Mouse (Mus musculus): ENCODE data around the gene Snx18. TPM values are rescaled to one million over a fixed set of nuclear protein-coding genes. Genes with fewer than 3 reads are reported as not detected.
A peak's percentile ranks its signal among the peaks of the same experiment; 100 is the strongest.

Snx18 gene
- polyA plus RNA-seq, 1 experiment from 2014 or later, result 18.7 TPM

DNA sequence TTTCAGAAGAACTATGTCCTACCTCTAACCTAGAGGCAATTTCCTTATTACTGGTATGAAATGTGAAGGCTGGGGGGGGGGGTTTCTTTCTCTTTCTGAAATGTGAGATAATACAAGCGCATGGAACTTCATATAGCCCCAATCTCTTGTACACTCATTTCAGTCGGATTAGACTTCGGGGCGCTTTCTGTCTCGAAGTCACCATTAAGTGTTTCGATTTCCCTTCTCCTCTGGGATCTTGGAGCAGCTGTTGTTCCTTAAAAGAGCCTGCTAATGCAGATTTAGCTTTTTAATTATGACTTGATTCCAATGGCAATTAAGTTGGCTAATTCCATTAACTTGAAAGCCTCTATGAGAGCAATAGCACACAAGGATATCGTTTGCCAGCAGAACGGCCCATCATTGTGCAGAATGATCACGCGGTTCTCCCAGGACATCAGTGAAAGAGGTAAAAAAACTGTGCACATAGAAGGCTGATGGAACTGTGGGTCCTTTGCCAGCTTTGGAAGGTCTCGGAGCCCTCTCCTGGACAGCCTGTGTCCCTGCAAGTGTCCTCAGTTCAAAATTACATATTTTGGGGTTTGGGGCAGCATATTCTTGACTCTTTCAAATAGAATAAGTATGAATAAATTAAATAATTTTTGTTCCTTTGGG is 22.7 kb upstream of the Snx18 start:
- Histone ChIP-seq H3K36me3 (ENCODE audit: control insufficient read depth, insufficient read depth, low read length) (no peaks in the 10 kb centered on the region), H3K4me2 (ENCODE audit: low read depth, low read length, severe bottlenecking) (no peak overlapping the region), H3K4me3 (ENCODE audit: low read depth, low read length) (no peak overlapping the region), H3K27ac (ENCODE audit: low read depth, low read length) (no peak overlapping the region), H3K27me3 (ENCODE audit: control insufficient read depth, insufficient read depth, low read length) (no peaks in the 10 kb centered on the region), H3K4me1 (replicated peaks; ENCODE audit: control insufficient read depth, insufficient read depth, low read length) (no peaks in the 10 kb centered on the region), H3K9ac (ENCODE audit: low read length) (no peak overlapping the region), H3K9me3 (ENCODE audit: control insufficient read depth, low read length) (no peaks in the 10 kb centered on the region)
- WGBS, result 71% methylated on average over 11 of the region's 11 CpGs
- ATAC-seq (replicated peaks; ENCODE audit: low FRiP score) (no peak; the same call in 1 of the 2 replicates), DNase-seq (ENCODE audit: low spot score) (no peak)

DNA sequence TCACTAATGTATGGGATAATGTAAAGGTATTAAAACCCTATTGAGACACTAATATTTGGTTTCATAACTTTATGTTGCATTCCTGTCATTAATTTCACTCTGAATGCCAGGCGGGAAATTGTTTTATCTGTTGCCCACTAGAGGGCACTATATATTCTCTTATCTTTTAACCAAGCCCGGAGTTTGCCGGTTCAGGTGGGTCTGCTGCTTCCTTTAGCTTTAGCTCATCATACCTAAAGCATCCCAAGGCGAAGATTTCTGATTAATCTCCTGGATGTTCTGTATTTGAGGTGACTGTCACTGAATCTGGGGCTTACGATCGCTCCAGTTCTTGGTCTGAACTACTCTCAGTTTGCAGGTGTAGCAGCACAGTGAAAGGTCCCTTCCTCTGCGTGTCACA is 20.6 kb upstream of the Snx18 start:
- 0 out of 2 replicates have a peak, but pooled peaks have one; percentile 13 for ATAC-seq (replicated peaks; ENCODE audit: low FRiP score)
- Histone ChIP-seq H3K27ac (ENCODE audit: low read depth, low read length) (no peak overlapping the region), H3K27me3 (ENCODE audit: control insufficient read depth, insufficient read depth, low read length) (no peaks in the 10 kb centered on the region), H3K36me3 (ENCODE audit: control insufficient read depth, insufficient read depth, low read length) (no peaks in the 10 kb centered on the region), H3K4me1 (replicated peaks; ENCODE audit: control insufficient read depth, insufficient read depth, low read length) (no peaks in the 10 kb centered on the region), H3K4me3 (ENCODE audit: low read depth, low read length) (no peak overlapping the region), H3K4me2 (ENCODE audit: low read depth, low read length, severe bottlenecking) (no peak overlapping the region), H3K9ac (ENCODE audit: low read length) (no peak overlapping the region), H3K9me3 (ENCODE audit: control insufficient read depth, low read length) (no peaks in the 10 kb centered on the region)
- DNase-seq (ENCODE audit: low spot score), result no peak
- 35% methylated on average over 7 of the region's 7 CpGs for WGBS

DNA sequence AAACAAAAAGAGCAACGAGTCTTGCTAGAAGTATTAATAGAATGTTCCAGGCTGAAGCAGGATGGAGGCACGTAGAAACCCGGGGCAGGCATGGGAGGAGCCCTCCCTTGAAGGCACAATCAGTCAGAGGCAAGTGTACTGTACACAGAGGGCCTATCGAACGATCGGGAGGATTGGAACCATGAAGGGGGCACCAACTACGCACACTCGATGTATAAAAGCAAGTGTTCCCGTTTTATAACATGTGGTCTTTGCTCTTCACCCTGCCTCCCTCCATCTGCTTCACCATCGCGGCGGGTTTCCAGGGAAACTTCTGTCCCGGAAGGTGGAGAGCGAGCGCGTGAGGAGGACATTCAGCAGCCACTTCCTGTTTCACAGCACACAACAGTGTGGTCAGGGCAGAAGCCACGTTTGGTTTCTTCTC is 17.4 kb upstream of the Snx18 start:
- Histone ChIP-seq H3K36me3 (ENCODE audit: control insufficient read depth, insufficient read depth, low read length) (no peaks in the 10 kb centered on the region), H3K9ac (ENCODE audit: low read length) (no peak overlapping the region), H3K4me2 (ENCODE audit: low read depth, low read length, severe bottlenecking) (no peak overlapping the region)

DNA sequence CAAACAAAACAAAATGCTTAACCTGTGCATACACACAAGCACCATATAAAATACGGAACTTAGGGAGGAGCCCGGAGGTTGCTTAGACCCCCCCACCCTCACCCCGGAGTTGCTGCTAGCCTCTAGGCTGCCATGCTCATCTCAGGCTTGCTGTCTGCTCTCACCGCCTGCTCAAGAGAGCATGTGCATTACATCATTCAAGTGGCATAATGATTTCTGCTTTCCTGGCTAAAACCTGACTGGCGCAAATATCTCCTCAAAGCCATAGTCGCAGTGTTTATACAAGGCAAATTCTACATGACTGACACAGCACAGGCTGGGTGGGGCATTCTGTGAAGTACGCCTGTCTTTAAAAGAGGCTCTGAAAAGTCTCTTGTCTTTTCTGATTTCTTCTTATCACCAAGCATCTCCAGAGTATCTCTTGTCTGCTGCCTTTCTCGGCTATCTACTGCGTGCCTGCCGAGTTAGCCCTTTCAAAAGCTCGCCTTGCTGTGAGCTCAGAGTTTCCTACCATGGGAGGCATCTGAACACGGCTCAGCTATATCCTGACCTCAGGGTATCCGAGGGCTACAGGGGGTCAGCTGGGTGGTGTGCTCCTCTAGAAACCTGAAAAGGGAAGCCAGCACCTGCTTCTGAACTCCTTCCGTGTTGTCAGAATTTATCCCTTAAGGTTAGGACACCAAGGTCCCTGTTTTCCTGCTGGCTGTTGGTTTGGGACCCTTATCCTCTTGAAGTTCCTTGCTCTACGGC is 16.5 kb upstream of the Snx18 start:
- no peaks in the 10 kb centered on the region for H3K9me3 ChIP-seq (ENCODE audit: control insufficient read depth, low read length)
- no peak overlapping the region for H3K4me3 ChIP-seq (ENCODE audit: low read depth, low read length)
- no peaks in the 10 kb centered on the region for H3K27me3 ChIP-seq (ENCODE audit: control insufficient read depth, insufficient read depth, low read length)
- H3K27ac ChIP-seq (ENCODE audit: low read depth, low read length), result no peak overlapping the region
- H3K4me2 ChIP-seq (ENCODE audit: low read depth, low read length, severe bottlenecking), result no peak overlapping the region
- H3K9ac ChIP-seq (ENCODE audit: low read length), result no peak overlapping the region
- no peaks in the 10 kb centered on the region for H3K4me1 ChIP-seq (replicated peaks; ENCODE audit: control insufficient read depth, insufficient read depth, low read length)
- no peak for DNase-seq (ENCODE audit: low spot score)
- ATAC-seq (replicated peaks; ENCODE audit: low FRiP score), result no peak
- 84% methylated on average over 15 of the region's 15 CpGs for WGBS
- no peaks in the 10 kb centered on the region for H3K36me3 ChIP-seq (ENCODE audit: control insufficient read depth, insufficient read depth, low read length)

More for the DNA sequence above, 17.4 kb upstream of the Snx18 start:
- Histone ChIP-seq H3K4me3 (ENCODE audit: low read depth, low read length) (no peak overlapping the region), H3K27ac (ENCODE audit: low read depth, low read length) (no peak overlapping the region), H3K27me3 (ENCODE audit: control insufficient read depth, insufficient read depth, low read length) (no peaks in the 10 kb centered on the region), H3K4me1 (replicated peaks; ENCODE audit: control insufficient read depth, insufficient read depth, low read length) (no peaks in the 10 kb centered on the region), H3K9me3 (ENCODE audit: control insufficient read depth, low read length) (no peaks in the 10 kb centered on the region)
- ATAC-seq (replicated peaks; ENCODE audit: low FRiP score) (no peak), DNase-seq (ENCODE audit: low spot score) (no peak)
- 82% methylated on average over 17 of the region's 17 CpGs for WGBS

DNA sequence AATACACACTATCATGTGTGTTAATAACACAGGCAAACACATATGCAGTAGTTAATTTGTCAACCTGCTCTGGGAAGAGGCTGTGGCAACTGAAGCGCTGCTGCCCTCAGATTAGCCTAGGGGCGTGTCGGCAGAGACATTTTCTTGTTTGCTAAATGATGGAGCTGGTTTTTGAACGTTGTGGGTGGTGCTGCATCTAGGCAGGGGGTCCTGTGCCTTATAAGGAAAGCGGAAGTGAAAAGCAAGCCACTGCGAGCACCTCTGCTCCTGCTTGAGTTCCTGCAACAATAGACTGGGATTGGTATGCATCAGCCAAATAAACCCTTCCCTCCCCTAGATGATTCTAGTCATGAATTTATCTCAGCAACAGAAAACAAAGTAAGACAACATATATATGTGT is 14.1 kb upstream of the Snx18 start:
- ATAC-seq (replicated peaks; ENCODE audit: low FRiP score), result no peak
- Histone ChIP-seq H3K9ac (ENCODE audit: low read length) (no peak overlapping the region), H3K9me3 (ENCODE audit: control insufficient read depth, low read length) (no peaks in the 10 kb centered on the region), H3K27me3 (ENCODE audit: control insufficient read depth, insufficient read depth, low read length) (no peaks in the 10 kb centered on the region), H3K4me2 (ENCODE audit: low read depth, low read length, severe bottlenecking) (no peak overlapping the region), H3K4me3 (ENCODE audit: low read depth, low read length) (no peak overlapping the region), H3K36me3 (ENCODE audit: control insufficient read depth, insufficient read depth, low read length) (no peaks in the 10 kb centered on the region), H3K27ac (ENCODE audit: low read depth, low read length) (no peak overlapping the region), H3K4me1 (replicated peaks; ENCODE audit: control insufficient read depth, insufficient read depth, low read length) (no peaks in the 10 kb centered on the region)
- no peak for DNase-seq (ENCODE audit: low spot score)
- 61% methylated on average over 6 of the region's 6 CpGs for WGBS

DNA sequence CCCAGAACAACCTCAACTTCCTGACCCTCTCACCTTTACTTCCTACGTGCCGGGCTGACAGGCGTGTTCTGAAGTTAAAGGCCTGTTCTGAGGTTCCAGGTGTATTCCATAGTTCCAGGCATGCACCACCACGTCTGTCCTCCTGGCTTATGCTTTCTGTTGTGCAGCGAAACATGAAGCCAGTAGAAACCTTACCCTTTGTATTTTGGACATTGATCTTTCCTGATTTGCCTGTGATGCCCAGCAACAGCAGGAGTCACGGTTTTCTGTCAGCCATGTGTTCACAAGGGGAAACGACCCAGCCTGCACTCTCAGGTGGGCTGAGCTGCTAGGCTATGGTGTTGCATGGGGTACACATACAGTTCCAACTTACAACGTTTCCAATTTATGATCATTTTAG is 9.2 kb upstream of the Snx18 start:
- 85% methylated on average over 8 of the region's 8 CpGs for WGBS
- Histone ChIP-seq H3K4me3 (ENCODE audit: low read depth, low read length) (no peak overlapping the region), H3K9ac (ENCODE audit: low read length) (no peak overlapping the region), H3K36me3 (ENCODE audit: control insufficient read depth, insufficient read depth, low read length) (no peaks in the 10 kb centered on the region), H3K4me2 (ENCODE audit: low read depth, low read length, severe bottlenecking) (no peak overlapping the region), H3K27ac (ENCODE audit: low read depth, low read length) (no peak overlapping the region), H3K4me1 (replicated peaks; ENCODE audit: control insufficient read depth, insufficient read depth, low read length) (no peaks in the 10 kb centered on the region), H3K27me3 (ENCODE audit: control insufficient read depth, insufficient read depth, low read length) (no peaks in the 10 kb centered on the region), H3K9me3 (ENCODE audit: control insufficient read depth, low read length) (no peaks in the 10 kb centered on the region)
- DNase-seq (ENCODE audit: low spot score) (no peak), ATAC-seq (replicated peaks; ENCODE audit: low FRiP score) (no peak)

DNA sequence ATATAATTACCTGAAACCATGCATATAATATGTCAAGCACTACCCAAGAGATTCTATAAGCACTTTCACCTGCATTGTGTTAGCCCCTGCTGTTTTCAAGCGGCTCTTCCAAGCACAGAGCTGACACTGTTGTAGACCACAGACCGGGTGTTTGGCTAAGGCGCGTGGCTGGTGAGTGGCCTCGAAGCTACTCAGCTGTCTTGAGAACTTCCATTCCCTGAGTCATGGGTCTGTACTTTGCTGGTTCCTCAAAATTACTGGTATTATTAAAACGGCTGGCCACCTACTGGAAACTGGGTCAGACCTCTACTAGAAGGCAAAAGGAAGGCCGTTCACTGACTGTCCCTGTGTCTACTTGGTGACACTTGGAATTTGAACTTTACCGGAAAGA is 4.5 kb upstream of the Snx18 start:
- WGBS, result 73% methylated on average over 8 of the region's 8 CpGs

DNA sequence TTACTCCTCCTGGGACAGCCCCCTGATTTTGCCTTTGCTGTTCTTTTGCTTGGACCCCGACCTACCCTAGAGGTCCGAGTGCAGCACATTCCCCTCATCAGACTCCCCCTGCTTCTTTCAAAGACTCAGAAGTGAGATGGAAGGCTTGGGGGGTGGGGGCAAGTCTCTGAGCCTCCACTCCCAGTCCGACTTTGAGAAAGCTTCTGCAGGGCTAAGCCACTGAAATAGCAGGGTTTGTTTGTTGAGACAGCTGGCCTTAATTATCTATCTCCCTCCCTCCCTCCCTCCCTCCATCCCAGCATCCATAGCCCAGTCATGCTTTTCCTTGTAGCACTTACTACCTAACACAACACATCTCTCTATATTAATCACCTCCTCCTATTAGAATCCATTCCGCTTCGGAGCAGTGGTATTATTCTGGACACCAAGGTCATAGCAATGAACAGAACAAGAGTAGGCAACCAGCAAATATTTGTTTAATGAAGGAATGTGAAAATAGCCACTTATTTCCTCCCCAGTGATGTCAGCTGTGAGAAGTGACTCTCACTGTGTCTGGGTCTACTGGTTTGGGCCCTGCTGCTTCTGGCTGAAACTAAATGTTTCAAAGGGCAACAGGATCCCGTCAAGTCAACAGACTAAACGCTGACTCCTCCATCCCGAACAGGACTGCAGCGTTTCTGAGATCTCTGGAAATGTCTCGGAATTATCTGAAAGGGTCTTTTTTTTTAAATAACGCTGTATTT is 3.9 kb upstream of the Snx18 start:
- no peak overlapping the region for H3K9ac ChIP-seq (ENCODE audit: low read length)
- H3K27ac ChIP-seq (ENCODE audit: low read depth, low read length), result no peak overlapping the region
- DNase-seq (ENCODE audit: low spot score) (no peak), ATAC-seq (replicated peaks; ENCODE audit: low FRiP score) (no peak)
- WGBS, result 63% methylated on average over 11 of the region's 11 CpGs
- no peak overlapping the region for H3K4me3 ChIP-seq (ENCODE audit: low read depth, low read length)
- no peaks in the 10 kb centered on the region for H3K36me3 ChIP-seq (ENCODE audit: control insufficient read depth, insufficient read depth, low read length)
- no peaks in the 10 kb centered on the region for H3K27me3 ChIP-seq (ENCODE audit: control insufficient read depth, insufficient read depth, low read length)
- H3K4me2 ChIP-seq (ENCODE audit: low read depth, low read length, severe bottlenecking), result no peak overlapping the region
- peaks cover 1% of the 10 kb centered on the region for H3K4me1 ChIP-seq (replicated peaks; ENCODE audit: control insufficient read depth, insufficient read depth, low read length)
- no peaks in the 10 kb centered on the region for H3K9me3 ChIP-seq (ENCODE audit: control insufficient read depth, low read length)

More for the DNA sequence above, 4.5 kb upstream of the Snx18 start:
- Histone ChIP-seq H3K27me3 (ENCODE audit: control insufficient read depth, insufficient read depth, low read length) (no peaks in the 10 kb centered on the region), H3K9me3 (ENCODE audit: control insufficient read depth, low read length) (no peaks in the 10 kb centered on the region), H3K4me3 (ENCODE audit: low read depth, low read length) (no peak overlapping the region), H3K27ac (ENCODE audit: low read depth, low read length) (no peak overlapping the region), H3K4me2 (ENCODE audit: low read depth, low read length, severe bottlenecking) (no peak overlapping the region), H3K36me3 (ENCODE audit: control insufficient read depth, insufficient read depth, low read length) (no peaks in the 10 kb centered on the region), H3K9ac (ENCODE audit: low read length) (no peak overlapping the region), H3K4me1 (replicated peaks; ENCODE audit: control insufficient read depth, insufficient read depth, low read length) (no peaks in the 10 kb centered on the region)
- ATAC-seq (replicated peaks; ENCODE audit: low FRiP score), result no peak
- no peak for DNase-seq (ENCODE audit: low spot score)
